Mouse (Mus musculus): ENCODE measurements around the gene Mc1r.

DNA sequence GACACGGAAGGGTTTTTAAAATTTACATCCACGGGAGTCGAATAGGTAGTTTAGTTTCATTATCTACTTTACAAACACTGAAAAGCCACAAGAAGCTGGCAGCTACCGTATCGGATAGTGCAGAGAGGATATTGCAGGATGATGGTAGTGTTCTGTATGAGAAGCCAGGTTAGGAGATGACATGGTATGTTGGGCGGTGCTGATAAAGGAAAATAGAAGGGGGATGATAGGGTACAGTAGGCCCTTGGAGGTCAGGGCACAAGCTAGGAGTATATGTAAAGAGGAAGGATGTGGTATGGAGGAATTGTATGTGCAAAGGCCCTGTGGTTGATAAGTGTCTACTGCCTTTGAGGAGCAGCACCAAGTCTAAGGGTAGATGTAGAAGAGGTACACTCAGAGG is 47.7 kb downstream of the Mc1r start:
- no peak for TF ChIP-seq CTCF (conservative IDR thresholded peaks at IDR 0.05 in 1 of 2, IDR thresholded peaks at IDR 0.05 in 1 of 2; ENCODE audit: low read depth in 2 of 2, low read length in 2 of 2)
- no peak for TF ChIP-seq KAT2A (IDR thresholded peaks at IDR 0.05; ENCODE audit: insufficient replicate concordance, low read length)
- no peak for TF ChIP-seq POLR2A (IDR thresholded peaks at IDR 0.05; ENCODE audit: low read depth, low read length)
- no peak for TF ChIP-seq HCFC1 (IDR thresholded peaks at IDR 0.05; ENCODE audit: low read depth, low read length)
- TF ChIP-seq JUND (conservative IDR thresholded peaks at IDR 0.05; ENCODE audit: low read depth, low read length) = no peak
- TF ChIP-seq USF1 (IDR thresholded peaks at IDR 0.05; ENCODE audit: low read depth, low read length) = no peak
- no peak for TF ChIP-seq POLR2AphosphoS2 (IDR thresholded peaks at IDR 0.05; ENCODE audit: low read depth, low read length)
- TF ChIP-seq MAFK (IDR thresholded peaks at IDR 0.05; ENCODE audit: insufficient replicate concordance, low read length) = no peak
- no peak for TF ChIP-seq EP300 (IDR thresholded peaks at IDR 0.05; ENCODE audit: low read length)
- no peak for TF ChIP-seq ELF1 (IDR thresholded peaks at IDR 0.05; ENCODE audit: low read depth, low read length)
- no peak for TF ChIP-seq NRF1 (IDR thresholded peaks at IDR 0.05; ENCODE audit: low read depth, low read length)
- no peak for TF ChIP-seq PAX5 (IDR thresholded peaks at IDR 0.05; ENCODE audit: low read length)
- TF ChIP-seq CHD2 (IDR thresholded peaks at IDR 0.05; ENCODE audit: low read length) = no peak
- no peak for TF ChIP-seq ETS1 (conservative IDR thresholded peaks at IDR 0.05; ENCODE audit: low read depth, low read length)
